Mouse (Mus musculus) kidney, embryonic 16.5 days (tissue): ENCODE measurements around the gene Fam227b. TPM values are rescaled to one million over a fixed set of nuclear protein-coding genes. Genes with fewer than 3 reads are reported as not detected.

Source experiments
- ATAC-seq: fragments of 200-750 bp; cut with Nextera tagmentation; 2 replicates; pipeline ENCODE4 v1.8.0; 2017; ENCODE audit warnings: moderate TSS enrichment; ENCODE audit not compliant: low FRiP score, low TSS enrichment
- H3K27ac ChIP-seq: fragments of 300-500 bp; sonication (generic); 2 replicates; pipeline ENCODE4 v1.5.1; 2014; ENCODE audit warnings: low read length
- H3K27me3 ChIP-seq: fragments of 300-500 bp; sonication (generic); 2 replicates; pipeline ENCODE4 v1.6.1; 2014; ENCODE audit warnings: low read length, control low read depth, mixed read lengths; ENCODE audit not compliant: insufficient read depth
- H3K36me3 ChIP-seq: fragments of 300-500 bp; sonication (generic); 2 replicates; pipeline ENCODE4 v1.6.1; 2014; ENCODE audit warnings: low read length, control low read depth, mixed read lengths; ENCODE audit not compliant: insufficient read depth
- H3K4me1 ChIP-seq: fragments of 300-500 bp; sonication (generic); 2 replicates; pipeline ENCODE4 v1.6.1; 2014; ENCODE audit warnings: low read length, control low read depth, mixed read lengths; ENCODE audit not compliant: insufficient read depth
- H3K4me2 ChIP-seq: fragments of 300-500 bp; sonication (generic); replicated peaks from 2 replicates; pipeline ENCODE4 v1.6.1; 2014; ENCODE audit warnings: low read depth, low read length
- H3K4me3 ChIP-seq: fragments of 300-500 bp; sonication (generic); 2 replicates; pipeline ENCODE4 v1.5.1; 2014; ENCODE audit warnings: mild to moderate bottlenecking, low read length
- H3K9ac ChIP-seq: fragments of 300-500 bp; sonication (generic); replicated peaks from 2 replicates; pipeline ENCODE4 v1.6.1; 2014; ENCODE audit warnings: low read length
- H3K9me3 ChIP-seq: fragments of 300-500 bp; sonication (generic); 2 replicates; pipeline ENCODE4 v1.6.1; 2016; ENCODE audit warnings: low read length, control low read depth
- WGBS: fragments of 180-500 bp; shearing (Covaris S2); extraction: QIAGEN DNeasy Blood & Tissue Kit; methylation state at CpG from one replicate; pipeline ENCODE4 v1.1.7; 2014; 5-methylcytosine and 5-hydroxymethylcytosine counted together
- polyA plus RNA-seq: library from polyadenylated mRNA; unstranded; fragments of >200 nt; fragmentation: Nextera tagmentation; extraction: Ambion mirVana; gene quantifications from 2 replicates; pipeline ENCODE4 v1.2.1, GENCODE M21; 2015

Gene Fam227b
- polyA plus RNA-seq, 1 experiment from 2014 or later = not detected

- H3K27ac ChIP-seq = no peak overlapping the region
- 76% methylated on average over 4 of the region's 4 CpGs for WGBS
- no peak overlapping the region for H3K4me2 ChIP-seq
- no peaks in the 10 kb centered on the region for H3K9me3 ChIP-seq
- H3K4me1 ChIP-seq = no peaks in the 10 kb centered on the region
- no peak overlapping the region for H3K9ac ChIP-seq
- H3K27me3 ChIP-seq = no peaks in the 10 kb centered on the region
- no peak overlapping the region for H3K4me3 ChIP-seq
- no peak for ATAC-seq
- H3K36me3 ChIP-seq = no peaks in the 10 kb centered on the region
These were observed 112.4 kb downstream of the Fam227b start for GRCm38 (mm10) chr2:126039414-126039891.

DNA sequence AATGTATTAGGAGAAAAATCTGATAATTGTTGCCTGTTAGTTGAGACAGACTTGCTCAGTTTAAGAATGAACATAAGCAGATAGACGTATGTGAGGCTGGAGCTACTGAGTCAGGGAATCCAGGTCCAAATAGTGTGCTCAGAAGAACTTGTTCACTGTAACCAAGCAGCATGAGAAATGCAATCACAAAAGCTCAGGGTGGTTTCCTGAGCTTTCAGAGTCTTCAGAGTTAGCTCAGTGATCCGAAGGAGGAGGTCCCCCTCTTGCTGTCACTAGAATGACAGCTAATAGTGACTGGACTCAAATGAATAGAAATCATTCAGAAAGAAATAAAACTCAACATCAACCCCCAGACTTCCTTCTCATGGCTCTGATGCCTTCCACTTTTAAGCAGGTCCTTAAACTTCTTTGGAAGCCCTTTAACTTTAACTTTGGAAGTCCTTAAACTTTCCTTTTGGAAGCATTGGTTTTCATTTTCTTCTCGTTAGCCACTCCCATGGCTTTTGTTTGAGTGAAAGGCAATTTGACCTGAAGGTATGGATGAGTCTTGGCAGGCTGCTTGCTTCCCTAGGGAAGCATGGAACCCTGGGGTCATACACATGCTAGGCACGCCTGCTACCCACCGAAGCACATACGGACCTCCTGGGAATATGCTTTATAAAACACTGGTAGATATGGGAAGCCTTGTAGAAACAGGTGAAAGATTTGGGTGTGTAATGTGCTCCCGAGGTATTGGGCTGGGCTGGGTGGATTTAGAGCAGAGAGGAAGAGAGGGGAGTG lies 113.4 kb downstream of the Fam227b start:
- Histone ChIP-seq H3K27ac (no peak overlapping the region), H3K4me2 (no peak overlapping the region), H3K36me3 (no peaks in the 10 kb centered on the region), H3K4me3 (no peak overlapping the region), H3K4me1 (no peaks in the 10 kb centered on the region), H3K9me3 (no peaks in the 10 kb centered on the region), H3K9ac (no peak overlapping the region), H3K27me3 (no peaks in the 10 kb centered on the region)
- 85% methylated on average over 7 of the region's 7 CpGs for WGBS
- no peak for ATAC-seq

GRCm38 (mm10) chr2:126036121-126036520 lies 115.7 kb downstream of the Fam227b start:
- ATAC-seq = no peak
- H3K36me3 ChIP-seq = no peaks in the 10 kb centered on the region
- no peak overlapping the region for H3K4me2 ChIP-seq
- H3K4me3 ChIP-seq = no peak overlapping the region
- 88% methylated on average over 4 of the region's 4 CpGs for WGBS
- no peak overlapping the region for H3K27ac ChIP-seq
- no peaks in the 10 kb centered on the region for H3K27me3 ChIP-seq
- H3K9me3 ChIP-seq = no peaks in the 10 kb centered on the region
- no peaks in the 10 kb centered on the region for H3K4me1 ChIP-seq
- no peak overlapping the region for H3K9ac ChIP-seq

DNA sequence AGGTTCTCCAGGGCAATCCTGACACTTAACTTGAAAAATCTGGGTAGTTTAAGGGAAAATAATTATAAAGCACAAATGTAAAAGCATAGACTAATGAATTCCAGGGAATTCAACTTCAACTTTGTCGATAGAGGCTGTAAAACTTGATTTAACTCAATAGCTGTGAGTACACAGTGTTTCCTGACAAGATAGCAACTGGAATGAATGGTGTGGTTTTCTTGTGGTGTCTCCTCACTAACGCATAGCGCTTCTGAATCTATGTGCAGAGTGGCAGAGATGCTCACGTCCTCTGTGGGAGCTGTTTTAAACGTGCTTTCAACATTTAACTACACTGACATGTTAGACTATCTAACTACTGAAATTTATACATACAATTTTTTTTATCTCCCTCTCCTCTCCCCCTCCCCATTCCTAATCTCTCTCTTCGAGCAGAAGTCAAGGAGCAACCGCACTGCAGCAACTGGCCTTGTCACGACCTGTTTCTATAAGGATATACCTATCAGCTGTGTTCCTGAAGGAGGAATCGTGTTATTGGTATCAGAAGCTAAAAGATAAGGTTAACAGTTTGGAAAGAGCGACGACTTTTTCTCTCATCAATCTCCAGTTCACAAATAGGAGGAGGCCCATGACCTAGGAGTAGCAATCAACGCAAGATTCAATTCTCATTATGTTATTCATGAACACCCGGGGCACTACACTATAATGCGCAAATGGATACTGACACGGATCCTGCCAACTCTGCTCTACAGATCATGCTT lies 116.6 kb downstream of the Fam227b start:
- Histone ChIP-seq H3K4me2 (peak overlapping the region; percentile 47; the same call in 1 of the 2 replicates), H3K27me3 (no peaks in the 10 kb centered on the region), H3K9ac (no peak overlapping the region), H3K36me3 (no peaks in the 10 kb centered on the region), H3K4me3 (no peak overlapping the region), H3K9me3 (no peaks in the 10 kb centered on the region), H3K4me1 (no peaks in the 10 kb centered on the region), H3K27ac (no peak overlapping the region)
- no peak for ATAC-seq
- 76% methylated on average over 15 of the region's 15 CpGs for WGBS

DNA sequence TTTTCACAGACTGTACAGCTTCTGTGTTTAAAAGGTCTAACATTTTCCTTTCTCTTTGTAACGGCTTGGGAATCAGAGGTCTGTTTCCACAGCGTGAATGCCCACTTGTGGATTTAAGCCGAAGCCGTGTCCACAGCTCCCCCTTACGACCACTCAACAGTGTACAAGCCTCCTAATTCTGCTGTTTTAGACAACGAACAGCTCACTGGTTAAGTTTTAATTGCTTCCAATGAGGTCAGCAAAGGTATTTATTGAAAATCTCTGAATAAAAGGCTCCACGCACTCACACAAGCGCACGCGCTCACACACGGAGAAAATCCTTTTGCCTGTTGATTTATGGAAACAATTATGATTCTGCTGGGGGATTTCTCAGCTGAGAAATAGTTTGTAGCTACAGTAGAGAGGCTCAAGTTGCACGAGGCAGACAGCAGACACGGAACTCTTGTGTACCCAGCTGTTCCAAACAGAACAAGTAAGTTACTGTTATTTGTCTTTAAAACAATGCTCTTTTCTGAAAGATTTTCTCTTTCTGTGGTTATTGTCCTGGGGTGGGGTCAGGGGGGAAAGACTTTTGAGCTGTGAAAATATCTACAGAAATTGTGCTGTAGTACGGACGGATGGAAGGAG lies 117.3 kb downstream of the Fam227b start, which contains the start of gene Fgf7:
TSS of gene Fgf7 (plus strand) at position 280 of the 627 bp plus-strand sequence.
- Histone ChIP-seq H3K27ac (no peak within 1 kb of the TSS), H3K9ac (no peak within 1 kb of the TSS), H3K27me3 (no peaks in the 10 kb centered on the region), H3K9me3 (no peaks in the 10 kb centered on the region), H3K4me2 (peak within 1 kb of the TSS; percentile 47), H3K4me1 (no peaks in the 10 kb centered on the region), H3K36me3 (no peaks in the 10 kb centered on the region), H3K4me3 (peak within 1 kb of the TSS; percentile 15; the same call in 1 of the 2 replicates)
- 0 out of 2 replicates have a peak, but pooled peaks have one; percentile 59 for ATAC-seq
- 36% methylated on average over 15 of the region's 15 CpGs for WGBS

- no peak overlapping the region for H3K4me3 ChIP-seq
- H3K9ac ChIP-seq = no peak overlapping the region
- H3K4me2 ChIP-seq = no peak overlapping the region
- no peaks in the 10 kb centered on the region for H3K27me3 ChIP-seq
- no peaks in the 10 kb centered on the region for H3K9me3 ChIP-seq
- 0 out of 2 replicates have a peak, but pooled peaks have one; percentile 15 for ATAC-seq
- WGBS = 74% methylated on average over 8 of the region's 8 CpGs
- H3K4me1 ChIP-seq = no peaks in the 10 kb centered on the region
- H3K27ac ChIP-seq = no peak overlapping the region
- H3K36me3 ChIP-seq = no peaks in the 10 kb centered on the region
These were observed 118.5 kb downstream of the Fam227b start for GRCm38 (mm10) chr2:126033114-126033972.

DNA sequence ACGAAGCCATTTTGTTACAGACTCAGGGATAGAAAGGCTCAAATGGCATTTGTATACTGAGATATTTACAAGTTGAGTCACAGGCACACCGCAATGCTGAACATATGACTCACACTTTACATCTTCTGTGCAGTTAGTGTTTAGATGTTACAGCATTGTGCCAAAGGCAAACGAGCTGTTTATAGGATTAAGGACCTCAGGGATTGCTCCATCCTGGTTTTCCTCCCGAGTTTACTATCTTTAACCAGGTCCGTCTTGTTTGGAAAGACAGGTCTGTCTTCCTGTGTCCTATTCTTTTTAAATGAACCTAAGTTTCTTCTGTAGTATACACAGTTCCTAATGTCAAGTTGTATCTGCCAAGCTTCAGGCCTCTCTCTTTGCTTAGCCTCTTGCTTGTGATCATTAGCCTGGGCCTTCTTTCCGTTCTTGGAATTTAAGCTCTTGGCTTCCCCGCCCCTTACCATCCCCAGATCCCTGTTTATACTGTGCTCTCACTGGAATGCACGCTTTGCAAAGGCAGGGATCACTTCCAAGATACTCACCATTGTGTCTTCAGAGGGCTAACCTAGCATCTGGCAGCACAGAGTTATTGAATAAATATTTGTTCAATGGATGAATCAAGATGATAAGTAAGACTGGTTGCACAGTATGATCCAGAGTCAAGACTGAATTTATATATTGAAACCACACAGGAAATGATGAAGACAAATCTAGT lies 120.5 kb downstream of the Fam227b start:
- Histone ChIP-seq H3K4me3 (no peak overlapping the region), H3K36me3 (no peaks in the 10 kb centered on the region), H3K27me3 (no peaks in the 10 kb centered on the region), H3K4me1 (no peaks in the 10 kb centered on the region), H3K27ac (no peak overlapping the region), H3K9ac (no peak overlapping the region), H3K9me3 (no peaks in the 10 kb centered on the region), H3K4me2 (no peak overlapping the region)
- ATAC-seq = no peak
- 68% methylated on average over 8 of the region's 8 CpGs for whole genome bisulfite sequencing

DNA sequence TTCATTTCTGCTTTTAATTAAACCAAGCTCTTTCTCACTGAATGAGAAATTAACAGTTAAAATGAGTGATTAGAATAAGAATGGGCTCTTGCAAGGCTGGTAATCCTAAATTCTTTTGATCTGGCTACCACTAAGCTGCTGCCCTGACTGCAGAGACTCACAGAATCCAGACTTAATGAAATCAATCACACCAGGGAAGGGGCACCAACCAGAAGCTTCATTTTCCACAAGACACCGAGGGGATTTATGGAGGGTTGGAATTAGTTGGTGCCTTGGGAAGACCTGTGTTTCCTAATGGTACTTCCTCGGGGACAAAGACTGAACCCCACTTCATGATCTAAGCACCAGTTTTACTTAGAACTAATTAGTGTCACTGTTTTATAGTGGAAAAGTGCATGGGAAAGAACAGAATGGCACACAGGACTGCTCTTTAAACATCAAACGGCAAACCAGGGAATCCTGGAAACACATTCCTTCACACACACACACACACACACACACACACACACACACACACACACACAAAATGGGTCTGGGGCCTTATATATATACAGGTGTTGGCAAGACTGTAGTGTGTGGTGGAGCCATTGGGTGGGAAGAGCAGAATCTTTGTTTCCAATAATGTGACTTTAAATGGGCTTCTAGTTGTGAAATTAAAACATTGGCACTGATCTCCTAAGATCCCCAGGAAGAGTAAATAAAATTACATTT lies 135.9 kb downstream of the Fam227b start:
- Histone ChIP-seq H3K27ac (no peak overlapping the region), H3K4me3 (no peak overlapping the region), H3K4me2 (no peak overlapping the region), H3K36me3 (no peaks in the 10 kb centered on the region), H3K9me3 (no peaks in the 10 kb centered on the region), H3K9ac (no peak overlapping the region), H3K27me3 (no peaks in the 10 kb centered on the region), H3K4me1 (no peaks in the 10 kb centered on the region)
- no peak for ATAC-seq
- 55% methylated on average over 3 of the region's 3 CpGs for WGBS
